Mouse (Mus musculus) heart, postnatal 0 days (tissue): Measurements from ENCODE around the gene Ahctf1.

Experiments used
- CTCF ChIP-seq: IDR thresholded peaks from 2 replicates; pipeline ENCODE4 v1.5.1; 2016; ENCODE audit warnings: antibody characterized with exemption, control low read depth, low read depth
- EP300 ChIP-seq: IDR thresholded peaks from 2 replicates; pipeline ENCODE4 v1.6.1; 2016; ENCODE audit warnings: antibody characterized with exemption, low read depth

- TF ChIP-seq CTCF (no peak), EP300 (no peak)
These were observed 40.5 kb upstream of the Ahctf1 start for GRCm38 (mm10) chr1:179843981-179844380.
